Mouse (Mus musculus) forebrain, embryonic 13.5 days (tissue): Measurements from ENCODE around the gene Mcu. TPM values are rescaled to one million over a fixed set of nuclear protein-coding genes. Genes with fewer than 3 reads are reported as not detected.

ENCODE experiments used
- ATAC-seq: fragments of 200-750 bp; cut with Nextera tagmentation; 2 replicates; pipeline ENCODE4 v1.8.0; 2017
- H3K27ac ChIP-seq: fragments of 300-500 bp; sonication (generic); 2 replicates; pipeline ENCODE4 v1.5.1; 2015; ENCODE audit warnings: inconsistent platforms, mild to moderate bottlenecking, moderate library complexity
- H3K27me3 ChIP-seq: fragments of 300-500 bp; sonication (generic); 2 replicates; pipeline ENCODE4 v1.6.1; 2015; ENCODE audit warnings: mild to moderate bottlenecking, inconsistent platforms
- H3K36me3 ChIP-seq: fragments of 300-500 bp; sonication (generic); 2 replicates; pipeline ENCODE4 v1.6.1; 2015; ENCODE audit warnings: mild to moderate bottlenecking, inconsistent platforms; ENCODE audit not compliant: poor library complexity, severe bottlenecking
- H3K4me1 ChIP-seq: fragments of 300-500 bp; sonication (generic); 2 replicates; pipeline ENCODE4 v1.6.1; 2015; ENCODE audit warnings: inconsistent platforms
- H3K4me2 ChIP-seq: fragments of 300-500 bp; sonication (generic); 2 replicates; pipeline ENCODE4 v1.6.1; 2015; ENCODE audit warnings: inconsistent platforms, mild to moderate bottlenecking, moderate library complexity
- H3K4me3 ChIP-seq: fragments of 300-500 bp; sonication (generic); 2 replicates; pipeline ENCODE4 v1.5.1; 2015; ENCODE audit warnings: mild to moderate bottlenecking, inconsistent platforms
- H3K9ac ChIP-seq: fragments of 300-500 bp; sonication (generic); 2 replicates; pipeline ENCODE4 v1.6.1; 2015; ENCODE audit warnings: mild to moderate bottlenecking, inconsistent platforms
- H3K9me3 ChIP-seq: fragments of 300-500 bp; sonication (generic); replicated peaks from 2 replicates; pipeline ENCODE4 v1.6.1; 2016; ENCODE audit warnings: inconsistent platforms
- WGBS: fragments of 180-500 bp; shearing (Covaris S2); methylation state at CpG from one replicate; pipeline ENCODE4 v1.1.7; 2015; 5-methylcytosine and 5-hydroxymethylcytosine counted together
- polyA plus RNA-seq: library from polyadenylated mRNA; unstranded; fragments of >200 nt; fragmentation: Nextera tagmentation; extraction: Ambion mirVana; gene quantifications from 2 replicates; pipeline ENCODE4 v1.2.1, GENCODE M21; 2015

The Mcu gene
- 18.1 TPM in 2 replicates for polyA plus RNA-seq

DNA sequence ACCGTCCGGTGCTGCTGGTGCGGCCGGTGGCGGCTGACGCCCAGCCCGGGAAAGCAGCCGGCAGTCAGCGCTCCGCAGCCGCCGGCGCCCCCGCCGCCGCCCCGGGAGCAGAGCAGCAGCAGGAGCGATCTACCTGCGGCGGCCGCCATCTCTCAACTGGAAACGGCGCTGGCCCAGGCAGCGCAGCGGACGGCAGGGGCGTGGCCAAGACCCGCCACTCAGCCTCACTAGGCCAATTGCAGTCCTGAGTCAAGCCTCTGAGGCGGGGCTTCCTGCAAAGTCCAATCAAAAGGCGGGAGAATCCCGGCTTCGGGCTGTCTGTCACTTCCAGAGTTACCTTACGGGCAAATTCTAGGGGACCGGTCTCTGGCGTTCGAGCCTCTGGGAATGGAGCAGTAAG is at the start of gene Mcu:
Mcu (minus strand) TSS at position 171 of the 400 bp plus-strand sequence.
- peaks cover 25% of the 10 kb centered on the region for H3K4me1 ChIP-seq
- H3K27ac ChIP-seq = peak within 1 kb of the TSS; percentile 78
- WGBS = under 1% methylated on average over 21 of the region's 36 CpGs
- peak within 1 kb of the TSS; percentile 88 for H3K4me3 ChIP-seq
- peak within 1 kb of the TSS; percentile 89 for H3K9ac ChIP-seq
- peak; percentile 100 for ATAC-seq
- H3K36me3 ChIP-seq = no peaks in the 10 kb centered on the region
- H3K27me3 ChIP-seq = no peaks in the 10 kb centered on the region
- no peaks in the 10 kb centered on the region for H3K9me3 ChIP-seq
- peak within 1 kb of the TSS; percentile 83 for H3K4me2 ChIP-seq

DNA sequence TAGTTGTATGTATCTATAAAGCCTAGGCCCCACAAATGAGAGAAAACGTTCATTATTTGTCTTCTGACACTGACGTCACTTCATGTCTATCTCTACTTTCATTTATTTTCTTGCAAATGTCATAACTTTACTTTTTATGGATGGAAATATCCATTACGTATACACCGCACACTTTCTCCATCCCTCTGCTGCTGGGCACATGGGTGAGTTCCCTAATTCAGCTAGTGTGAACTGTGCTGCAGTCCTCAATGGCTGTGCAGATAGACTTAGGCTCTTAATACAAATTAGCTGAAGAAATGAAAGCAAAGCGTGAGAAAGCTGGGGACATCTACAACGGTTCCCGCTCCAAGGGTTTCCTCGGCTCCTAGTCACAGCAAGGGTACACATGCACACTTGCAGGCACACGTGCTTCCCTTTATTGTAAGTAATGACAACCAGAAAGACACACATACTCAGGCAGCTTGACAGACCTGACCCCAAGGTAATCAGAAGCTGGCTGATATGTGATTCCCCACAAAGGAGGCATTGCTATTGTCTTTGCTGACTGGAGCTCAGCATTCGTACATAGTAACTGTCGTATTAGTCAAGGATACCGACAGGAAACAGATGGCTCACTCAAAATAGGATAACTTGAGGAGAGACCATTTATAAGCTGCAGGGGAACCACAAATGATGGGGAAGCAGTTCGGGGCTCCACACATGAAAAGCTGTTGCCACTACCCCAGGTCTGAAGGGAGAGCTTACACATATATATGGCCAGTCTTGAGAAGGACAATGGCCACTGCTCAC is 49.2 kb upstream of the Mcu start:
- Histone ChIP-seq H3K4me1 (no peaks in the 10 kb centered on the region), H3K9ac (no peak overlapping the region), H3K27ac (no peak overlapping the region), H3K4me2 (no peak overlapping the region), H3K4me3 (no peak overlapping the region), H3K36me3 (no peaks in the 10 kb centered on the region), H3K9me3 (no peaks in the 10 kb centered on the region), H3K27me3 (no peaks in the 10 kb centered on the region)
- no peak for ATAC-seq
- 77% methylated on average over 13 of the region's 13 CpGs for WGBS

DNA sequence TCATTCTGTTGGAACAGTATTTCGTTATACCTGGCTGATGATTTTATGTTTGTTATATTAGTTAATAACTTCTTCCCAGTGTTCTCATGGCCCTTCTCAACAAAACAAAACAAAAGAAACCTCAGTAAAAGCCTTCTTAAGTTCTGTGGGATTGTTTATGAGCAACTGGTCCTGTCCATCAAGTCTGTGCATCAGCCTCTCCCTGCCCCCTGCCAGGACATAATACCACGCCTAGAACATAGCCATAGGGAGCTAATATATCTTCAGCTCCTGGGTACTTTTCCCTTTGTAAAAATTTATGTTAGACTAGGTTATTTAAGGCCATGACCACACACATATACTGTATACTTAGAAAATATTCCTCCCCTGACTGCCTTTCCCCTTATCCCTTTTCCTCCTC is 48.3 kb upstream of the Mcu start:
- Histone ChIP-seq H3K9me3 (0 out of 2 replicates have a peak, but pooled peaks cover 5% of the 10 kb centered on the region), H3K9ac (no peak overlapping the region), H3K4me1 (no peaks in the 10 kb centered on the region), H3K4me3 (no peak overlapping the region), H3K36me3 (no peaks in the 10 kb centered on the region), H3K27me3 (no peaks in the 10 kb centered on the region), H3K4me2 (no peak overlapping the region), H3K27ac (no peak overlapping the region)
- ATAC-seq = no peak
- WGBS = 76% methylated on average over 2 of the region's 2 CpGs

DNA sequence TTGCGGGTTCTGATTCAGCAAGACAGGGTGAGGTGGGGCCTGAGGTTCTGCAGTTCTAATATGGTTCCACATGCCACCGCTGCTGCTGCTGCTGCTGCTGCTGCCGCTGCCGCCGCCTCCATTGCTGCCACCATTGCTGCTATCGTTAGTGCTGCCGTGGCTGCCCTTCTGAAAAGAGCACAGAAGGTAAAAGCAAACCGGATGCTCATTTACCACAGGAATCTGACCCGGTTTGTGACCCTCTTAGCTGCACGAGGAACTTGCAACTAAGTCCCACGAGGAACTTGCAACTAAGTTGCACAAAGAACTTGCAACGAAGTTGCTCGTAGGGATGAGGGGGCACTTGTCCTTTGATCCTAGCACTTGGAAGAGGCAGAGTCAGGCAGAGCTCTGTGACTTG is 40.3 kb upstream of the Mcu start:
- Histone ChIP-seq H3K27me3 (no peaks in the 10 kb centered on the region), H3K4me1 (no peaks in the 10 kb centered on the region), H3K9me3 (0 out of 2 replicates have a peak, but pooled peaks cover 5% of the 10 kb centered on the region), H3K4me2 (no peak overlapping the region), H3K27ac (no peak overlapping the region), H3K36me3 (no peaks in the 10 kb centered on the region), H3K9ac (no peak overlapping the region), H3K4me3 (no peak overlapping the region)
- WGBS = 75% methylated on average over 13 of the region's 13 CpGs
- ATAC-seq = no peak

DNA sequence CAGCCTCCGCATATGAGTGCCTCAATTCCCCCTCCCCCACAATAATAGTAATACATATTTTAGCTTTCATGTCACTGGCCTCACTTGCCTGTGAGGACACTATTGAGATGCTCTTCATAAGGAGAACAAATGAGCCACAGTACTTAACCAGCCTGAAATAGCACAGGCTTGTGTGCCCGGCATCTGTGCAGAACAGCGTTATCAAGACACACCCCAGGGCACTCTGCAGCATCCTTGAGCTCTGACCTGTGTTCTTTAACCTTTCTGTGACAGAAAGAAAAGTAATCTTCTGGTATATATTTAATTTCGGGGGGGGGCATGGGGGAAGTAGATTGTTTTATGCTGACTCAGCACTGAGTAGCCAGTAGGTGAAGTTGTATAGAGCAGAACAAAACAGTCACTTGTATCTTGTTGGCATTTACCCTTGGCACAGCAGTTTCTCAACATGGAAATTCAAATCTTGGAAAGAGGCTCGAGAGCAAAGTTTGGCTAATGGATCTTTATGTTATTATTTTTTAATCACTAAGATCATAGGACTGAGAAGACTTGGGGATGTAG is 30.4 kb upstream of the Mcu start:
- no peak for ATAC-seq
- no peaks in the 10 kb centered on the region for H3K36me3 ChIP-seq
- no peak overlapping the region for H3K9ac ChIP-seq
- H3K4me1 ChIP-seq = no peaks in the 10 kb centered on the region
- H3K4me3 ChIP-seq = no peak overlapping the region
- H3K9me3 ChIP-seq = no peaks in the 10 kb centered on the region
- no peak overlapping the region for H3K27ac ChIP-seq
- WGBS = 88% methylated on average over 5 of the region's 5 CpGs
- H3K27me3 ChIP-seq = no peaks in the 10 kb centered on the region
- H3K4me2 ChIP-seq = no peak overlapping the region

DNA sequence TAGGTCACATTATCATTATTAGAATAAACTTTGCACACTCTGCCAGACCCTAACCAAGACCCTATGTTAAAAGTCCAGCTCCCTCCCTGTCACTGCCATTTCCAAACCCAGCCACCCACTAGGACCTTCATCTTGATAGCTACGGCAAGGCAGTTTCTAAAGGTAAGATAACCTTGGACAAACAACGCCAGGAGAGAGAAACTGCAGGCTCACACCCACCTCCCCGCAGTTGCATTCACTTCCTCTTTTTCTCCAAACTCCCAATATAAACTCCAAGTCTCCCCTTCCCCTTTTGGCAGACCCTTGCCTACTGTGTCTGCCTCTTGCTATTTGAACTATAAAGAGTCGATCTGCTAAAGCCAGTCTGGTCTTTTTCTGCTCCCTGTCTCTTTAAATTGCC is 28.7 kb upstream of the Mcu start:
- Histone ChIP-seq H3K27me3 (no peaks in the 10 kb centered on the region), H3K4me2 (no peak overlapping the region), H3K4me1 (peaks cover 4% of the 10 kb centered on the region; the same call in 1 of the 2 replicates), H3K36me3 (no peaks in the 10 kb centered on the region), H3K27ac (no peak overlapping the region), H3K4me3 (no peak overlapping the region), H3K9ac (no peak overlapping the region), H3K9me3 (no peaks in the 10 kb centered on the region)
- 93% methylated on average over 4 of the region's 4 CpGs for WGBS
- ATAC-seq = no peak

DNA sequence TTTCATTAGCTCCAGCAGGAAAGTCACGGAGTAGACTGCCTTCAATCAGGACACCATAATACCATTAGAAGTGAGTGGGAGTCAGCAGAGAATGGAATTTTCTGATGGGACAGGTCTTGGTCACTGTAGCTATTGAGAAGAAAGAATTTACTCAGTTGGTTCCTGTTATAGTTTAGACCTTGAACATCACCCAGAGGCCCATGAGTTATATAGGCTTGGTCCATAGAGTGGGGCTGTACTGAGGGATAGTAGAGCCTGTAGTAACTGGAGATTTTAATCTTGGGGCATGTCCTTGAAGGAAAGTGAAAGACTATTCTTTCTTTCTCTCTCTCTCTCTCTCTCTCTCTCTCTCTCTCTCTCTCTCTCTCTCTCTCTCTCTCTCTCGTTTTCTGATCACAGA is 28.2 kb upstream of the Mcu start:
- ATAC-seq = no peak
- H3K27ac ChIP-seq = no peak overlapping the region
- WGBS = 63% methylated on average over 2 of the region's 2 CpGs

DNA sequence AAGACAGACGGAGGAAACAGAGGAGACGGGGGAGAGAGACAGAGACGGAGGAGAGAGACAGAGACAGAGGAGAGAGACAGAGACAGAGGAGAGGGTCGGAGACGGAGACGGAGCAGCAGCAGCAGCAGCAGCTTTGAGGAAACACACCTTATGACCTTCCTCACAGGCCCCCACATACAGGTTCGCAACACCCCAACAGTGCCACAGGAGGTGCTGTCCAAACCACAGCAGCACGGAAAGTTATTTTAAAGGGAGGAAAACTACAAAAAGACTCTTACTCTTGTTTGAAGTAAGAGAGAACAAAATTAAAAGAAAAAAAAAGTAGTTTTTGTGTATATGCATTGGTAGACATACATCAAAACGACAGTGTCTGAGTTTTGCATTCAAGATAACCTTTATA is 27.2 kb upstream of the Mcu start:
- H3K27ac ChIP-seq = no peak overlapping the region
- H3K4me1 ChIP-seq = peaks cover 4% of the 10 kb centered on the region; the same call in 1 of the 2 replicates
- no peaks in the 10 kb centered on the region for H3K27me3 ChIP-seq
- no peaks in the 10 kb centered on the region for H3K9me3 ChIP-seq
- no peak overlapping the region for H3K4me2 ChIP-seq
- 84% methylated on average over 9 of the region's 9 CpGs for WGBS
- no peak overlapping the region for H3K4me3 ChIP-seq
- no peak overlapping the region for H3K9ac ChIP-seq
- ATAC-seq = no peak
- H3K36me3 ChIP-seq = no peaks in the 10 kb centered on the region

More for the DNA sequence above, 28.2 kb upstream of the Mcu start:
- Histone ChIP-seq H3K4me2 (no peak overlapping the region), H3K4me1 (peaks cover 4% of the 10 kb centered on the region; the same call in 1 of the 2 replicates), H3K9me3 (no peaks in the 10 kb centered on the region), H3K36me3 (no peaks in the 10 kb centered on the region), H3K9ac (no peak overlapping the region), H3K4me3 (no peak overlapping the region), H3K27me3 (no peaks in the 10 kb centered on the region)

DNA sequence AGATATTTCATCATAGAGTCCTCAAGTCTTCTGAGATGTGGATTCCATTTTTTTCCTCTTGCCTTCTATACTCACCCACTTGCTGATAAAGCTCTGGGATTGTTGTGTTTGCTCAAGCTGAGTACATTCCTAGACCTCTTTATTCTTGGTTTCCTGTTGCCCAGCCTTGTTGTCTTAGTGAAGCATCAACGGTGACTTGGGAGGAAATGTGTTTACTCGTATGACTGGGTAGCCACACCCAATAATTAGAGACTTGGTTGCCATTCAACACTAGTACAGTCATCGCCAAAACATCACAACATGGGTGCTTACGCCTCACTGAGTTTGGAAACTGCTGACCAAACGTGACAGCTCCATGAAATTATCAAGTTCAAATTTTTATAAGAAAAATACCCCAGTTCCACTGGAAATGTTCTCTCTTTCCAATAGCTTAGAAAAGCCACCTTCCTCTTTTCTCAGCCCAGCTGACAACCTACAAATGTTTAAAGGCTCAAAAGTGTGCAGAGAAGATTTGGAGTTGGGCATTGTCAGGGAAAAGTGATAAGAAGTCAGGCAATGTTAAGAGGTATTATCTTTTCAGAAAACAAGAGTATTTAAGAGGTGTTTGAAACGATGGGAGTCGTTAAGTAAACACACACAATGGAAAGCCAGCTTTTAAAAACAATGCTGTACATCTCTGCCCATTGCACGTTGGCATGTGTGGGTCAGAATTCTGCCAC is 26.3 kb upstream of the Mcu start:
- H3K4me2 ChIP-seq = no peak overlapping the region
- H3K36me3 ChIP-seq = no peaks in the 10 kb centered on the region
- ATAC-seq = no peak
- H3K4me1 ChIP-seq = peaks cover 4% of the 10 kb centered on the region; the same call in 1 of the 2 replicates
- 75% methylated on average over 8 of the region's 8 CpGs for WGBS
- H3K27me3 ChIP-seq = no peaks in the 10 kb centered on the region
- H3K9me3 ChIP-seq = no peaks in the 10 kb centered on the region
- no peak overlapping the region for H3K4me3 ChIP-seq
- H3K27ac ChIP-seq = no peak overlapping the region
- no peak overlapping the region for H3K9ac ChIP-seq

DNA sequence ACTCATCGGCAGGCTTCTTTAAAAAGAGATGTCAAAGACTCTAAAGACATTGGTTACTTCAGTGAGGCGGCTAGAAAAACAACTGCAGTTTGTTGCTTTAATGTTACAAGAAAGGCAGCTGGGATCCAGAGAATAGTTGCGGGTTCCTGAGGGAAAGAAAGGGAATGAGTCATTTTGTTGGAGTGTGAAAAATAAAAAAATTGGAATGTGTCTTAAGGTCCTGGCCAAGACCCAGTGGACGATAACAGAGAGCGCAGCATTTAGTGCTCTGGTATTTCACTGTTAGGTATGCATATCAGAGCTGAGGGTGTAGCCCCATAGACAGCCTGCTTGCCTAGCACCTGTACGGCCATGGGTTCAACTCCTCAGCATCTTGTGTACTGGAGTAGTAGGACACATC is 22.1 kb upstream of the Mcu start:
- Histone ChIP-seq H3K9ac (no peak overlapping the region), H3K9me3 (no peaks in the 10 kb centered on the region), H3K27ac (no peak overlapping the region), H3K36me3 (no peaks in the 10 kb centered on the region), H3K4me3 (no peak overlapping the region), H3K4me2 (no peak overlapping the region), H3K4me1 (peaks cover 4% of the 10 kb centered on the region; the same call in 1 of the 2 replicates), H3K27me3 (no peaks in the 10 kb centered on the region)
- no peak for ATAC-seq
- WGBS = 81% methylated on average over 6 of the region's 6 CpGs

DNA sequence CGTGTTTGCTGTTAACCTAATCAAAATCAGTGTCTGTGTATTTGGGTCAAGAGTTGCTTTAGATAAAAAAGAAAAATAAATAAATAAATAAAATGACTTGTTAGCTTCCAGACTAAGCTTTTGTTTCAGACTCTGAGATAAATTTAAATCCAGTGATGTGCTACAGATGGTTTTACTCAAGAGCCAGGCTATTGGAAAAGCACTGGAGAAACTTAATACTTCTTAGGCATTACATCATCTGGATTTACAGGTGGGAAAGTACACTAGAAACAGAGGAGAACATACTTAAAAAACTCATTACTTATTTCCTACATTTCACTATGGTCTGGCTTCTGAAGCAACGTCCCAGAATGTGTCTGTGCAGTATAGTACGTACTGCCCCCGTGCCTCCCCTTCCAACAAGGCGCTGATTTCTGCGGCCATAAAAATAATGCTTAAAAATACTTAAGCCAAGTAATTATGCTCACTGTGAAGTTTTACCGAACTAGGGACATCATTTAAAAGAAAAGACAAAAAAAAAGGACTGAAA is 21.2 kb upstream of the Mcu start:
- Histone ChIP-seq H3K4me2 (no peak overlapping the region), H3K9ac (no peak overlapping the region), H3K9me3 (no peaks in the 10 kb centered on the region), H3K27me3 (no peaks in the 10 kb centered on the region), H3K27ac (no peak overlapping the region), H3K4me1 (peaks cover 4% of the 10 kb centered on the region; the same call in 1 of the 2 replicates), H3K36me3 (no peaks in the 10 kb centered on the region), H3K4me3 (no peak overlapping the region)
- WGBS = 86% methylated on average over 7 of the region's 7 CpGs
- ATAC-seq = no peak
